Mouse (Mus musculus) midbrain, postnatal 0 days (tissue): ENCODE results near the gene Mpv17l2. TPM values are rescaled to one million over a fixed set of nuclear protein-coding genes. Genes with fewer than 3 reads are reported as not detected.

Source experiments
- ATAC-seq: fragments of 200-750 bp; cut with Nextera tagmentation; 2 replicates; pipeline ENCODE4 v1.8.0; 2017; ENCODE audit warnings: moderate number of reproducible peaks, mild to moderate bottlenecking, moderate TSS enrichment, moderate library complexity; ENCODE audit not compliant: low FRiP score
- DNase-seq: peaks from one replicate; pipeline ENCODE4 v3.0.0-alpha.2; 2015; ENCODE audit warnings: low spot score
- H3K27ac ChIP-seq: fragments of 300-500 bp; sonication (generic); 2 replicates; pipeline ENCODE4 v1.5.1; 2014; ENCODE audit warnings: low read depth, mild to moderate bottlenecking, low read length, mixed read lengths
- H3K27me3 ChIP-seq: fragments of 300-500 bp; sonication (generic); 2 replicates; pipeline ENCODE4 v1.6.1; 2014; ENCODE audit warnings: low read length, control low read depth, mixed read lengths; ENCODE audit not compliant: insufficient read depth
- H3K36me3 ChIP-seq: fragments of 300-500 bp; sonication (generic); 2 replicates; pipeline ENCODE4 v1.6.1; 2014; ENCODE audit warnings: low read length, control low read depth, mixed read lengths; ENCODE audit not compliant: insufficient read depth
- H3K4me1 ChIP-seq: fragments of 300-500 bp; sonication (generic); 2 replicates; pipeline ENCODE4 v1.6.1; 2014; ENCODE audit warnings: mild to moderate bottlenecking, control low read depth, antibody characterized with exemption, low read length, mixed read lengths; ENCODE audit not compliant: insufficient read depth
- H3K4me2 ChIP-seq: fragments of 300-500 bp; sonication (generic); 2 replicates; pipeline ENCODE4 v1.6.1; 2014; ENCODE audit warnings: low read depth, mild to moderate bottlenecking, low read length, mixed read lengths; ENCODE audit not compliant: poor library complexity, severe bottlenecking
- H3K4me3 ChIP-seq: fragments of 300-500 bp; sonication (generic); 2 replicates; pipeline ENCODE4 v1.5.1; 2014; ENCODE audit warnings: low read depth, mild to moderate bottlenecking, low read length, moderate library complexity
- H3K9ac ChIP-seq: fragments of 300-500 bp; sonication (generic); replicated peaks from 2 replicates; pipeline ENCODE4 v1.6.1; 2014; ENCODE audit warnings: mild to moderate bottlenecking, low read length, moderate library complexity, mixed read lengths; ENCODE audit not compliant: poor library complexity, severe bottlenecking
- H3K9me3 ChIP-seq: fragments of 300-500 bp; sonication (generic); 2 replicates; pipeline ENCODE4 v1.6.1; 2016; ENCODE audit warnings: low read length, control low read depth
- CTCF ChIP-seq: IDR thresholded peaks from 2 replicates; pipeline ENCODE4 v1.5.1; 2016; ENCODE audit warnings: antibody characterized with exemption, mild to moderate bottlenecking
- WGBS: fragments of 180-500 bp; shearing (Covaris S2); extraction: QIAGEN DNeasy Blood & Tissue Kit; methylation state at CpG from one replicate; pipeline ENCODE4 v1.1.7; 2014; 5-methylcytosine and 5-hydroxymethylcytosine counted together
- polyA plus RNA-seq: library from polyadenylated mRNA; unstranded; fragments of >200 nt; fragmentation: Nextera tagmentation; extraction: Ambion mirVana; gene quantifications from 2 replicates; pipeline ENCODE4 v1.2.1, GENCODE M21; 2015
- total RNA-seq: library from RNA; depleted of rRNA; stranded (reverse); fragments of >200 nt; gene quantifications from 2 replicates; pipeline ENCODE4 v1.2.3, GENCODE M21; 2014

Gene Mpv17l2
- total and polyA plus RNA-seq, 2 experiments from 2014 or later = 27.8 to 43.7 TPM

GRCm38 (mm10) chr8:70787941-70788667, 27.4 kb upstream of the Mpv17l2 start:
- ATAC-seq (no peak), DNase-seq (peak; percentile 78)
- Histone ChIP-seq H3K4me2 (no peak overlapping the region), H3K36me3 (peaks cover 48% of the 10 kb centered on the region), H3K9ac (no peak overlapping the region), H3K27ac (no peak overlapping the region), H3K4me1 (peaks cover 13% of the 10 kb centered on the region), H3K27me3 (no peaks in the 10 kb centered on the region), H3K9me3 (no peaks in the 10 kb centered on the region), H3K4me3 (no peak overlapping the region)
- WGBS = 29% methylated on average over 29 of the region's 30 CpGs
- no peak for TF ChIP-seq CTCF

- no peak overlapping the region for H3K4me3 ChIP-seq
- no peak overlapping the region for H3K9ac ChIP-seq
- peaks cover 13% of the 10 kb centered on the region for H3K4me1 ChIP-seq
- ATAC-seq (no peak), DNase-seq (no peak)
- H3K27me3 ChIP-seq = no peaks in the 10 kb centered on the region
- H3K4me2 ChIP-seq = no peak overlapping the region
- 90% methylated on average over 3 of the region's 3 CpGs for WGBS
- no peak for TF ChIP-seq CTCF
- no peak overlapping the region for H3K27ac ChIP-seq
- no peaks in the 10 kb centered on the region for H3K9me3 ChIP-seq
- peaks cover 51% of the 10 kb centered on the region for H3K36me3 ChIP-seq
These were observed 26.3 kb upstream of the Mpv17l2 start for GRCm38 (mm10) chr8:70787051-70787445.

- Histone ChIP-seq H3K4me2 (no peak overlapping the region), H3K9ac (no peak overlapping the region), H3K9me3 (no peaks in the 10 kb centered on the region), H3K27ac (no peak overlapping the region), H3K27me3 (no peaks in the 10 kb centered on the region), H3K4me1 (peaks cover 7% of the 10 kb centered on the region), H3K36me3 (peaks cover 55% of the 10 kb centered on the region), H3K4me3 (no peak overlapping the region)
- 91% methylated on average over 25 of the region's 25 CpGs for WGBS
- no peak for ATAC-seq
- no peak for TF ChIP-seq CTCF
- DNase-seq = no peak
These were observed 25.7 kb upstream of the Mpv17l2 start for GRCm38 (mm10) chr8:70786291-70787050.

- Histone ChIP-seq H3K9me3 (no peaks in the 10 kb centered on the region), H3K4me1 (peaks cover 15% of the 10 kb centered on the region), H3K36me3 (peaks cover 56% of the 10 kb centered on the region), H3K27ac (no peak overlapping the region), H3K4me3 (no peak overlapping the region), H3K27me3 (no peaks in the 10 kb centered on the region), H3K4me2 (no peak overlapping the region), H3K9ac (no peak overlapping the region)
- no peak for TF ChIP-seq CTCF
- WGBS = 90% methylated on average over 11 of the region's 11 CpGs
- DNase-seq (no peak), ATAC-seq (no peak)
These were observed 19.3 kb upstream of the Mpv17l2 start for GRCm38 (mm10) chr8:70780093-70780492.

GRCm38 (mm10) chr8:70776496-70777444, 16.0 kb upstream of the Mpv17l2 start, which contains the start of gene Pik3r2:
Gene Pik3r2, minus strand, starts transcription at chr8:70776713.
- peak; percentile 100 for DNase-seq

More at GRCm38 (mm10) chr8:70776496-70777444, 16.0 kb upstream of the Mpv17l2 start, which contains the start of gene Pik3r2:
- TF ChIP-seq CTCF = no peak
- Histone ChIP-seq H3K9me3 (no peaks in the 10 kb centered on the region), H3K4me3 (peak within 1 kb of the TSS; percentile 77), H3K36me3 (peaks cover 64% of the 10 kb centered on the region), H3K4me1 (peaks cover 19% of the 10 kb centered on the region), H3K27me3 (no peaks in the 10 kb centered on the region), H3K9ac (peak within 1 kb of the TSS; percentile 97), H3K4me2 (peak within 1 kb of the TSS; percentile 84), H3K27ac (peak within 1 kb of the TSS; percentile 94)
- ATAC-seq = peak; percentile 95
- under 1% methylated on average over 84 of the region's 94 CpGs for WGBS
